Mouse (Mus musculus) liver, embryonic 13.5 days (tissue): ENCODE results near the gene Hnrnpu. TPM values are rescaled to one million over a fixed set of nuclear protein-coding genes. Genes with fewer than 3 reads are reported as not detected.

Source experiments
- microRNA-seq: library from miRNA; unstranded; fragments of <30 nt; microRNA quantifications from one replicate; pipeline ENCODE4, GENCODE M21; 2016
- polyA plus RNA-seq: library from polyadenylated mRNA; unstranded; fragments of >200 nt; fragmentation: Nextera tagmentation; extraction: Ambion mirVana; gene quantifications from 2 replicates; pipeline ENCODE4 v1.2.1, GENCODE M21; 2015

The Hnrnpu gene
- polyA plus RNA-seq, 1 experiment from 2014 or later = 177 TPM

Small RNAs within 50 kb of the gene (microRNA-seq; reads per million reads assigned to microRNA genes)
- gene Gm27458 = not detected

Other genes starting within 250 kb of the Hnrnpu start
- gene Desi2, start 150.4 kb downstream of the Hnrnpu start, polyA plus RNA-seq = 11.3 and 12.3 TPM in 2 replicates
- gene Cox20, start 18.7 kb downstream of the Hnrnpu start, polyA plus RNA-seq = 96.7 and 119 TPM in 2 replicates
- gene Efcab2, start 68.3 kb upstream of the Hnrnpu start, polyA plus RNA-seq = 3.4 and 4.9 TPM in 2 replicates
- gene Kif26b, start 191.3 kb upstream of the Hnrnpu start, polyA plus RNA-seq = 0.10 and 0.21 TPM in 2 replicates